Mouse (Mus musculus): Measurements from ENCODE around the gene Jmjd7. TPM values are rescaled to one million over a fixed set of nuclear protein-coding genes. Genes with fewer than 3 reads are reported as not detected.

Gene Jmjd7
- 21.2 and 22.9 TPM in 2 replicates for polyA plus RNA-seq (2015; fragmentation: Nextera tagmentation; extraction: Ambion mirVana)

DNA sequence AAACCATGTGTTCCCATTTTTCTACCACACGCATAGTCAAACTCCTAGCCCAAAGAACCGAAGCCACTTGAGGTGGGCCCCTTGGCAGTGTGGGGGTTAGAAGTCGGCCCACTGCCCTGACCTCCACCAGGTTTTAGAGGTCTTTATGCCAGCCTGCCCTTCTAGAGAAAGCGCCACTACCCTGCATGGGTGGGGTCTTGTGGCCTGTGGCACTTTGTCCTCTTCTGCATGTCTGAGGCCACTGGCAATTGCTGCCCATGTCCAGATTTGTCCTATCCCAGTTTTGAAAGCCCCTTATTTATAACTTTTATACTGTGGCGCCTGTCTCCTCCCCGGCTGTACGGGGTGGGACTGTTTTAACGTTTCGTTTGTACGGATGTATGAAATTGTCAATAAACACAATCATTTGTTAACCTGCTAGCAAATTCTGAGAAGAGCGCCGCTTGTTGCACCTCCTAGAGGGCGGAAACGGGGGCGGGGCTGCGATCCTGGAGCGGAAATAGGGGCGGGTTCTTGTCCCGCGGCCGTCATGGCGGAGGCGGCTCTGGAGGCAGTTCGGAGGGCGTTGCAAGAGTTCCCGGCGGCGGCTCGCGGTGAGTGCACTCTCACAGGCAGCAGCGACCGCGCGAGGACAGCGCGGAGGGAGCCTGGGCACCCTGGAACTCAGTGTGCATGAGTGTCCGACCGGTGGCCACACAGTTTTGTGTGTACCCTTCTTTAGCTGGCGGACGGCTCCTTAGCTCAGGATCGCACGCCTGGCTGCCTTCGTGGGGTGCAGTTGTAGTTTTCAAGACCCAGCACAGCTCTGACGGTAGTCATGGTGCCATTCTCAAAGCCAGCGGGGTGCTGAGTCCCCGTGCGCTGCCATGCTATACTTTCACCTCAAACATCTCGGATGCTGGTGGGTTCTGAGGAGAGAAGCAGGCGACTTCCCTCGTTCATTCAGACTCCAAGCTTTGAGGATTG is at the start of gene Jmjd7, which contains the start of gene Gm28042:
TSS of gene Jmjd7 (plus strand) at position 500 of the 966 bp plus-strand sequence.
TSS of gene Gm28042 (plus strand) at position 510 of the 966 bp plus-strand sequence.
- Histone ChIP-seq H3K9me3 (ENCODE audit: control insufficient read depth, low read length) (no peaks in the 10 kb centered on the region), H3K4me3 (ENCODE audit: low read length) (peak within 1 kb of the TSS; percentile 76), H3K27me3 (ENCODE audit: control insufficient read depth, insufficient read depth, low read depth, low read length) (no peaks in the 10 kb centered on the region), H3K9ac (ENCODE audit: low read length) (peak within 1 kb of the TSS; percentile 87), H3K36me3 (ENCODE audit: control insufficient read depth, insufficient read depth, low read length) (peaks cover 14% of the 10 kb centered on the region), H3K27ac (ENCODE audit: low read length) (peak within 1 kb of the TSS; percentile 93), H3K4me2 (ENCODE audit: low read depth, low read length) (peak within 1 kb of the TSS; percentile 76), H3K4me1 (replicated peaks; ENCODE audit: control insufficient read depth, insufficient read depth, low read length) (peaks cover 26% of the 10 kb centered on the region)
- WGBS, result 4% methylated on average over 50 of the region's 50 CpGs
- peak; percentile 92 for ATAC-seq (ENCODE audit: low read depth)

- no peaks in the 10 kb centered on the region for H3K36me3 ChIP-seq (ENCODE audit: control insufficient read depth, insufficient read depth, low read length)
- H3K27ac ChIP-seq (ENCODE audit: low read length), result no peak overlapping the region
- H3K4me1 ChIP-seq (replicated peaks; ENCODE audit: control insufficient read depth, insufficient read depth, low read length), result no peaks in the 10 kb centered on the region; the same call in 1 of the 2 replicates
- 73% methylated on average over 7 of the region's 7 CpGs for WGBS
- H3K9me3 ChIP-seq (ENCODE audit: control insufficient read depth, low read length), result no peaks in the 10 kb centered on the region
- ATAC-seq (ENCODE audit: low read depth), result no peak
- no peak overlapping the region for H3K4me2 ChIP-seq (ENCODE audit: low read depth, low read length)
- no peak overlapping the region for H3K4me3 ChIP-seq (ENCODE audit: low read length)
- H3K9ac ChIP-seq (ENCODE audit: low read length), result no peak overlapping the region
- no peaks in the 10 kb centered on the region for H3K27me3 ChIP-seq (ENCODE audit: control insufficient read depth, insufficient read depth, low read depth, low read length)
These were observed 46.8 kb upstream of the Jmjd7 start for GRCm38 (mm10) chr2:119980343-119980986.

DNA sequence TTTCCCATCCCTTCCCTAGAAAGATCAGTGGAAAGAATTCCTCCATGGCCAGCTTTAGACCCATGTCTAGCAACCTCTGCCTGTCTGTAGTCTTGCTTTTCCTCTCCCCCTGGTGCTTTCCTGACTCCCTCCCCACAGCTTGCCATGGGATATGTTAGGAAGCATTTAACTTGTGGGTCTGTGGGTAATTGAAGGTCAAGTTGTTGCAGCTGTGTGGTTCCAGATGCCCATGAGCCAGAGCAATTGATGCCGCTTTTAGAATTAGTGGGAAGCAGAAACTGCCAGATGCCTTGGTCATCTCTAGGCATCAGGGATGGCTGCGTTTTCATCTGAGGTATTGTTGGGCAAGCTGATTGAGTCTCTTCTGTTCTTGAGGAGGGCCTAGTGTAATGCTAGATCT is 45.7 kb upstream of the Jmjd7 start:
- no peak overlapping the region for H3K9ac ChIP-seq (ENCODE audit: low read length)

DNA sequence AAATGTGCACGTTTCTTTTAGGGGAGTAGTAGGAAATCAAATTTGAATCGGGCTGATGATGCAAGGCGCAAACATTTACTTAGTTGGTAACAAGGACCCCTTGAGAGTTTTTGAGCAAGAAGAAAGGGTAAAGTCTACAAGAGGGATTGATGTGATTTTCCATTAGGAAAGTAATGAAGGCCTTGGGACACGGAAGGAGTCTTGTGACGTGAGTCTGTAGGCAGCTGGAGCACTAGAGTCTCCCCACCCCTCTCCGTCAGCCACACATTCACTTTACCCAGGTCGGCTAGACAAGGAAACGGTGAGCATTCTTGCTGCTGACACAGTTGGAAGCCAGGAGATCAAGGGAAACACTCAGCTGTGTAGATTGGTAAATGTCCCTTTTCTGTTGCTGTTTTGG is 41.4 kb upstream of the Jmjd7 start:
- H3K4me1 ChIP-seq (replicated peaks; ENCODE audit: control insufficient read depth, insufficient read depth, low read length), result peaks cover 5% of the 10 kb centered on the region
- H3K4me2 ChIP-seq (ENCODE audit: low read depth, low read length), result no peak overlapping the region; the same call in 1 of the 2 replicates
- peak; percentile 93 for ATAC-seq (ENCODE audit: low read depth)
- no peak overlapping the region for H3K9ac ChIP-seq (ENCODE audit: low read length)
- H3K9me3 ChIP-seq (ENCODE audit: control insufficient read depth, low read length), result no peaks in the 10 kb centered on the region
- no peaks in the 10 kb centered on the region for H3K27me3 ChIP-seq (ENCODE audit: control insufficient read depth, insufficient read depth, low read depth, low read length)
- H3K27ac ChIP-seq (ENCODE audit: low read length), result peak overlapping the region; percentile 85
- 55% methylated on average over 8 of the region's 8 CpGs for WGBS
- H3K4me3 ChIP-seq (ENCODE audit: low read length), result no peak overlapping the region
- no peaks in the 10 kb centered on the region for H3K36me3 ChIP-seq (ENCODE audit: control insufficient read depth, insufficient read depth, low read length)

More for the DNA sequence above, 45.7 kb upstream of the Jmjd7 start:
- Histone ChIP-seq H3K27ac (ENCODE audit: low read length) (no peak overlapping the region), H3K36me3 (ENCODE audit: control insufficient read depth, insufficient read depth, low read length) (no peaks in the 10 kb centered on the region), H3K4me1 (replicated peaks; ENCODE audit: control insufficient read depth, insufficient read depth, low read length) (peaks cover 5% of the 10 kb centered on the region), H3K4me3 (ENCODE audit: low read length) (no peak overlapping the region), H3K27me3 (ENCODE audit: control insufficient read depth, insufficient read depth, low read depth, low read length) (no peaks in the 10 kb centered on the region), H3K4me2 (ENCODE audit: low read depth, low read length) (no peak overlapping the region), H3K9me3 (ENCODE audit: control insufficient read depth, low read length) (no peaks in the 10 kb centered on the region)
- WGBS, result 85% methylated on average over 2 of the region's 2 CpGs
- ATAC-seq (ENCODE audit: low read depth), result no peak

DNA sequence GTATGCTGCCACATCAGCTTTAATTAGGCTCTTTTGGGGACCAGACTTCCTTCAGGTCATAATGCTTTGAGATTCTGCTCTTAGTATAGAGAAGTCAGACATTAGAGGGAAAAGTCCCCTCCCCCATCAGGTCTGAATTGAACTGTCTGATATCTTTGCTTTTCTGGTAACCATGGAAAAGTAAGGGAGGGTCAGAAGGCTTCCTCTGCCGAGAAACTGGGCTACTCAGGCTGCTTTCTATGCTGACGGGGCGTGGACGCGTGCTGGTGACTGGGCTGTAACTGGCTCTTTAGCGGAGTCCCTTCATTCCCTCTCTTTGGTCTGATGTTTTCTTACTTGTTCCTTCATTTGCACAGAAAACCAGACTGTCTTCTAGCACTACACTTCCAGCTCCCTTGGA is 40.9 kb upstream of the Jmjd7 start:
- H3K4me2 ChIP-seq (ENCODE audit: low read depth, low read length), result peak overlapping the region; percentile 18
- WGBS, result 62% methylated on average over 6 of the region's 6 CpGs
- H3K4me1 ChIP-seq (replicated peaks; ENCODE audit: control insufficient read depth, insufficient read depth, low read length), result peaks cover 5% of the 10 kb centered on the region
- H3K36me3 ChIP-seq (ENCODE audit: control insufficient read depth, insufficient read depth, low read length), result no peaks in the 10 kb centered on the region
- H3K9ac ChIP-seq (ENCODE audit: low read length), result no peak overlapping the region
- no peak overlapping the region for H3K4me3 ChIP-seq (ENCODE audit: low read length)
- peak overlapping the region; percentile 85 for H3K27ac ChIP-seq (ENCODE audit: low read length)
- no peaks in the 10 kb centered on the region for H3K27me3 ChIP-seq (ENCODE audit: control insufficient read depth, insufficient read depth, low read depth, low read length)
- peak; percentile 42; the same call in 1 of the 2 replicates for ATAC-seq (ENCODE audit: low read depth)
- no peaks in the 10 kb centered on the region for H3K9me3 ChIP-seq (ENCODE audit: control insufficient read depth, low read length)

GRCm38 (mm10) chr2:119987441-119987840 is 39.8 kb upstream of the Jmjd7 start:
- no peaks in the 10 kb centered on the region for H3K27me3 ChIP-seq (ENCODE audit: control insufficient read depth, insufficient read depth, low read depth, low read length)
- no peak overlapping the region for H3K9ac ChIP-seq (ENCODE audit: low read length)
- 84% methylated on average over 2 of the region's 2 CpGs for WGBS
- H3K36me3 ChIP-seq (ENCODE audit: control insufficient read depth, insufficient read depth, low read length), result no peaks in the 10 kb centered on the region
- ATAC-seq (ENCODE audit: low read depth), result peak; percentile 64
- no peaks in the 10 kb centered on the region for H3K9me3 ChIP-seq (ENCODE audit: control insufficient read depth, low read length)
- H3K27ac ChIP-seq (ENCODE audit: low read length), result no peak overlapping the region
- H3K4me3 ChIP-seq (ENCODE audit: low read length), result no peak overlapping the region
- peaks cover 5% of the 10 kb centered on the region for H3K4me1 ChIP-seq (replicated peaks; ENCODE audit: control insufficient read depth, insufficient read depth, low read length)
- no peak overlapping the region for H3K4me2 ChIP-seq (ENCODE audit: low read depth, low read length)

- 81% methylated on average over 4 of the region's 4 CpGs for WGBS
- H3K27me3 ChIP-seq (ENCODE audit: control insufficient read depth, insufficient read depth, low read depth, low read length), result no peaks in the 10 kb centered on the region
- peaks cover 5% of the 10 kb centered on the region for H3K4me1 ChIP-seq (replicated peaks; ENCODE audit: control insufficient read depth, insufficient read depth, low read length)
- H3K9ac ChIP-seq (ENCODE audit: low read length), result no peak overlapping the region
- H3K36me3 ChIP-seq (ENCODE audit: control insufficient read depth, insufficient read depth, low read length), result no peaks in the 10 kb centered on the region
- no peaks in the 10 kb centered on the region for H3K9me3 ChIP-seq (ENCODE audit: control insufficient read depth, low read length)
- H3K27ac ChIP-seq (ENCODE audit: low read length), result no peak overlapping the region
- no peak for ATAC-seq (ENCODE audit: low read depth)
- no peak overlapping the region for H3K4me2 ChIP-seq (ENCODE audit: low read depth, low read length)
- no peak overlapping the region for H3K4me3 ChIP-seq (ENCODE audit: low read length)
These were observed 38.3 kb upstream of the Jmjd7 start for GRCm38 (mm10) chr2:119988952-119989351.

- no peak overlapping the region for H3K9ac ChIP-seq (ENCODE audit: low read length)
- no peak overlapping the region for H3K4me2 ChIP-seq (ENCODE audit: low read depth, low read length)
- H3K9me3 ChIP-seq (ENCODE audit: control insufficient read depth, low read length), result no peaks in the 10 kb centered on the region
- no peaks in the 10 kb centered on the region for H3K36me3 ChIP-seq (ENCODE audit: control insufficient read depth, insufficient read depth, low read length)
- no peak for ATAC-seq (ENCODE audit: low read depth)
- H3K27ac ChIP-seq (ENCODE audit: low read length), result no peak overlapping the region
- 84% methylated on average over 6 of the region's 6 CpGs for WGBS
- no peaks in the 10 kb centered on the region for H3K27me3 ChIP-seq (ENCODE audit: control insufficient read depth, insufficient read depth, low read depth, low read length)
- no peak overlapping the region for H3K4me3 ChIP-seq (ENCODE audit: low read length)
- peaks cover 20% of the 10 kb centered on the region for H3K4me1 ChIP-seq (replicated peaks; ENCODE audit: control insufficient read depth, insufficient read depth, low read length)
These were observed 36.4 kb upstream of the Jmjd7 start for GRCm38 (mm10) chr2:119990881-119991280.

GRCm38 (mm10) chr2:119992349-119992748 is 34.9 kb upstream of the Jmjd7 start:
- ATAC-seq (ENCODE audit: low read depth), result no peak
- Histone ChIP-seq H3K9ac (ENCODE audit: low read length) (no peak overlapping the region), H3K27ac (ENCODE audit: low read length) (no peak overlapping the region), H3K4me1 (replicated peaks; ENCODE audit: control insufficient read depth, insufficient read depth, low read length) (peaks cover 20% of the 10 kb centered on the region), H3K9me3 (ENCODE audit: control insufficient read depth, low read length) (no peaks in the 10 kb centered on the region), H3K4me3 (ENCODE audit: low read length) (no peak overlapping the region), H3K27me3 (ENCODE audit: control insufficient read depth, insufficient read depth, low read depth, low read length) (no peaks in the 10 kb centered on the region), H3K36me3 (ENCODE audit: control insufficient read depth, insufficient read depth, low read length) (no peaks in the 10 kb centered on the region), H3K4me2 (ENCODE audit: low read depth, low read length) (no peak overlapping the region)
- 85% methylated on average over 2 of the region's 2 CpGs for WGBS

Data from lung, embryonic 16.5 days (tissue).